In genomic region chr10:84488315-84488714, GRCm38 (mm10) we compare ENCODE assay signal across 7 mouse cellular contexts. TPM values are rescaled to one million over a fixed set of nuclear protein-coding genes. Genes with fewer than 3 reads are reported as not detected.
DNase-seq lines count a peak whose midpoint lies in the region; ATAC-seq lines count a peak whose summit lies in the region.

No protein-coding gene starts in this region.

- peak; percentile 89 for ATAC-seq in hematopoietic stem cell, adult 5-6 weeks (replicated peaks in 1 of 2; ENCODE audit: insufficient read depth in 1 of 2, low FRiP score in 2 of 2, low TSS enrichment in 1 of 2, low read depth in 1 of 2, poor library complexity in 2 of 2, severe bottlenecking in 2 of 2)

- DNase-seq in right cerebral cortex, adult 18-20 months = peak; percentile 11
- DNase-seq in right cerebral cortex, postnatal 36 days (ENCODE audit: low spot score in 2 of 2) = no peak
- peak; percentile 62 to 88 for DNase-seq in adrenal gland, adult (ENCODE audit: inconsistent age in 2 of 2, low spot score in 1 of 2)
- DNase-seq in embryo, embryonic 10 days (ENCODE audit: low spot score) = peak; percentile 58
- peak; percentile 47 to 66 for DNase-seq in lung, adult 18-20 months
- peak; percentile 10 for DNase-seq in skeletal muscle tissue, adult 2 months (ENCODE audit: low read depth, low spot score)

RNA-seq across cellular contexts. Expression of gene Ckap4, which starts 45.5 kb away (rescaled TPM):
- 30.3 and 46.7 TPM in 2 replicates for total RNA-seq in hematopoietic stem cell, adult 5-6 weeks (2017)

RNA-seq across cellular contexts. Expression of gene Nuak1, which starts 47.9 kb away (rescaled TPM):
- 0.40 and 1.1 TPM in 2 replicates for total RNA-seq in hematopoietic stem cell, adult 5-6 weeks (2017)

Comparison
In these comparisons a context has a peak if more than half of its experiments do, and no peak if none do; other contexts are left out.
1. DNase-seq: peak in right cerebral cortex, adult 18-20 months (single experiment), adrenal gland, adult (2 of 2), embryo, embryonic 10 days (single experiment), lung, adult 18-20 months (2 of 2) and skeletal muscle tissue, adult 2 months (single experiment); none in right cerebral cortex, postnatal 36 days (0 of 2).